Mouse (Mus musculus): Measurements from ENCODE around the gene Naif1. TPM values are rescaled to one million over a fixed set of nuclear protein-coding genes. Genes with fewer than 3 reads are reported as not detected.

The Naif1 gene
- polyA plus RNA-seq (2015; fragmentation: Nextera tagmentation; extraction: Ambion mirVana) = 1.9 and 2.0 TPM in 2 replicates

DNA sequence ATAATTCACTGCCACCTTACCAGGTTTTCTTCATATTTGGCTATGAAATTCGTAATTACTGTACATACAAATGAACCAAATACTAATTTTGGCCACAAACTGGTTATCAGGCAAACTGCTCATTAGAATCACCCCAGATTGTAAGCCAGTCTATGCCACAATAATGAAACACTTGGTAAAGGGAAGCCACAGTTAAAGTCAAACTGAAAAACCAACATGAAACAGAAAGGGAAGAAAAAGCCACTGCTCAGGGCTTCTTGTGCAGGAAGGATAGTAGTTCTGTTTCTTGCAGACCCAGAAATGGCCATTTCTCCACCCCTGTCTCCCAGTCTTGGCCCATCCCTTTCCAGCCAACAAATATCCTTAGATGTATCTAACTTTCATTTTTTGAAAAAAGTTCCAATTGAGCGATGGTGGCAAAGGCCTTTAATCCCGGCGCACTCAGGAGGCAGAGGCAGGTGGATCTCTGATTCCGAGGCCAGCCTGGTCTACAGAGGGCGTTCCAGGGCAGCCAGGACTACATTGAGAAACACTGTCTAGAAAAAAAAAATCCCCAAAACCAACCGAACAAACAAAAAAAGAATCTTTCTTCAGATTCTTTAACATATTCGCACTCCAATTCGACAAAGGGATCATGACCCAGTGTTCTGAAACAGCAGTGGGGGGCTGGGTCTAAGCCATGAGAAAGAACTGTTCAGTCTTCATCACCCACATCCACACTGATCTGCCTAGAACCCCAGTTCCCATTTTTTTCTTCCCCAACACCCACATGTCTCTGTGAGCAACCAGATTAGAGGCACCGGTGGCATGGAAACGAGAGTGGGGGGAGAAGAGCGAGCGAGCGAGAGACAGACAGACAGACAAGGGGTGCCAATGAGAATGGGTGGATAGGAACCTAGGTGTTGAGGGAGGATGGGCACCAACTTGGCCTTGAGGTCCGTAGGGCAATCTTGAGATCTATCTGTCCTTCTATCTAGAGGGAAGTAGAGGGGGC, at the start of gene Naif1:
Gene Naif1, plus strand, starts transcription at position 697 of the 994 bp plus-strand sequence.
- Histone ChIP-seq H3K9ac (ENCODE audit: low read depth, low read length) (peak within 1 kb of the TSS; percentile 92), H3K4me3 (ENCODE audit: low read depth, low read length) (peak within 1 kb of the TSS; percentile 90), H3K27me3 (ENCODE audit: control insufficient read depth, insufficient read depth, low read depth, low read length) (no peaks in the 10 kb centered on the region), H3K4me2 (ENCODE audit: low read depth, low read length) (peak within 1 kb of the TSS; percentile 96), H3K27ac (ENCODE audit: low read length) (peak within 1 kb of the TSS; percentile 88), H3K36me3 (ENCODE audit: control insufficient read depth, insufficient read depth) (no peaks in the 10 kb centered on the region), H3K9me3 (replicated peaks; ENCODE audit: control insufficient read depth, low read length) (no peaks in the 10 kb centered on the region), H3K4me1 (ENCODE audit: control insufficient read depth, low read depth, low read length) (peaks cover 50% of the 10 kb centered on the region)
- WGBS (ENCODE audit: insufficient replicate concordance) = 58% methylated on average over 15 of the region's 15 CpGs
- ATAC-seq (ENCODE audit: low read depth) = no peak

DNA sequence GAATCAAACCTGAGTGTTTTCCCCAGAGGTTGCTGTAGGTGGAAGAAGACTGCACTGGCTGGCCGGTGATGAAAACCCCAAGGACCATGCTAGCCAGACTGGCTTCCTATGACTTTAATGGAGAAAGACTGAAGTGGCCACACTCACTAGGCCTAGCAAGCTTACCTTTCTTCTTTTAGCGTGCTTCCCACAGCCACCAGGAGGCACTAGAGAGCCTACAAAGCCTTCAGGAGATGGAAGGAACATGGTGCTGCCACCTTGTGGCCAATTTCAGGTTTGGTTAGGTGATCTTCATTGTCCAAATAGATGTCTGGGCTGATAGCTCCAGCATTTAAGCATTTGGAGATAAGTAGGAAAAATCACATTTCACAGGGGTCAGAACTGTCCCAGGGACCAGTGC, 45.6 kb upstream of the Naif1 start:
- H3K4me3 ChIP-seq (ENCODE audit: low read depth, low read length) = no peak overlapping the region
- peaks cover 4% of the 10 kb centered on the region for H3K4me1 ChIP-seq (ENCODE audit: control insufficient read depth, low read depth, low read length)
- no peak for ATAC-seq (ENCODE audit: low read depth)
- H3K36me3 ChIP-seq (ENCODE audit: control insufficient read depth, insufficient read depth) = no peaks in the 10 kb centered on the region; the same call in none of the 2 replicates
- WGBS (ENCODE audit: insufficient replicate concordance) = 13% methylated on average over 2 of the region's 2 CpGs
- H3K9me3 ChIP-seq (replicated peaks; ENCODE audit: control insufficient read depth, low read length) = no peaks in the 10 kb centered on the region
- H3K9ac ChIP-seq (ENCODE audit: low read depth, low read length) = no peak overlapping the region
- no peak overlapping the region for H3K4me2 ChIP-seq (ENCODE audit: low read depth, low read length)
- no peaks in the 10 kb centered on the region for H3K27me3 ChIP-seq (ENCODE audit: control insufficient read depth, insufficient read depth, low read depth, low read length)
- H3K27ac ChIP-seq (ENCODE audit: low read length) = no peak overlapping the region

DNA sequence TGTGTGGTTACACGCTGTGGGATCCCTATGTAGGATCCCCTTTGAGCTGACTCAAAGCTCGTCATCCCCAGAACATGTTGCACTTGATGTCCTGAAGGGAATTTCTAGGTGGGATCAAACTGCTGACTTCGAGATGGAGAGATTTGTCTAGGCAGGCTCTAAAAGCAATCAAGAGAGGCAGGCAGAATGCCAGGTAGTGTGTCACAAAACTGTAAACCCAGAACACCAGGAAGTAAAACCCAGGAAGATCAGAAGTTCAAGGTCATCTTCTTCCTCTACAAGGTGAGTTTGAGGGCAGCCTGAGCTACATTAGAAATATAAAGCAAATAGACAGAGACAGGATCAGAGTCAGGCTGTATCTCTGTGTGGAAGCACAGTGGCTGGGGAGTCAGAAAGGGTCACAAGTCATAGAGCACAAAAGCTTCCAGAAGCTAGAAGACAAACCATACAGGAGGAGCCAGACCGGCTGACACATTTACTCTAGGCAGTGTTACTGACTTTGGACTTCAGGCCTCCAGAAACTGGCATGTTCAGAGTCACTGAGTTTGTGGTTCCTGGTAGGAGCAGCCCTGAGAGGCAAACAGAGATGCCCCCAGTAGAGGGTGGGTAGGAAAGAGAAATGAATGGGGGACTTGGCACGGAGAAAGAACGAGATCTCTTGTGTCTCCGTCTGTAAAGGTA, 43.0 kb upstream of the Naif1 start:
- Histone ChIP-seq H3K9ac (ENCODE audit: low read depth, low read length) (no peak overlapping the region), H3K27ac (ENCODE audit: low read length) (no peak overlapping the region), H3K36me3 (ENCODE audit: control insufficient read depth, insufficient read depth) (no peaks in the 10 kb centered on the region; the same call in 1 of the 2 replicates), H3K9me3 (replicated peaks; ENCODE audit: control insufficient read depth, low read length) (no peaks in the 10 kb centered on the region), H3K27me3 (ENCODE audit: control insufficient read depth, insufficient read depth, low read depth, low read length) (no peaks in the 10 kb centered on the region), H3K4me1 (ENCODE audit: control insufficient read depth, low read depth, low read length) (no peaks in the 10 kb centered on the region), H3K4me3 (ENCODE audit: low read depth, low read length) (no peak overlapping the region), H3K4me2 (ENCODE audit: low read depth, low read length) (no peak overlapping the region)
- no peak for ATAC-seq (ENCODE audit: low read depth)
- 67% methylated on average over 7 of the region's 7 CpGs for WGBS (ENCODE audit: insufficient replicate concordance)

DNA sequence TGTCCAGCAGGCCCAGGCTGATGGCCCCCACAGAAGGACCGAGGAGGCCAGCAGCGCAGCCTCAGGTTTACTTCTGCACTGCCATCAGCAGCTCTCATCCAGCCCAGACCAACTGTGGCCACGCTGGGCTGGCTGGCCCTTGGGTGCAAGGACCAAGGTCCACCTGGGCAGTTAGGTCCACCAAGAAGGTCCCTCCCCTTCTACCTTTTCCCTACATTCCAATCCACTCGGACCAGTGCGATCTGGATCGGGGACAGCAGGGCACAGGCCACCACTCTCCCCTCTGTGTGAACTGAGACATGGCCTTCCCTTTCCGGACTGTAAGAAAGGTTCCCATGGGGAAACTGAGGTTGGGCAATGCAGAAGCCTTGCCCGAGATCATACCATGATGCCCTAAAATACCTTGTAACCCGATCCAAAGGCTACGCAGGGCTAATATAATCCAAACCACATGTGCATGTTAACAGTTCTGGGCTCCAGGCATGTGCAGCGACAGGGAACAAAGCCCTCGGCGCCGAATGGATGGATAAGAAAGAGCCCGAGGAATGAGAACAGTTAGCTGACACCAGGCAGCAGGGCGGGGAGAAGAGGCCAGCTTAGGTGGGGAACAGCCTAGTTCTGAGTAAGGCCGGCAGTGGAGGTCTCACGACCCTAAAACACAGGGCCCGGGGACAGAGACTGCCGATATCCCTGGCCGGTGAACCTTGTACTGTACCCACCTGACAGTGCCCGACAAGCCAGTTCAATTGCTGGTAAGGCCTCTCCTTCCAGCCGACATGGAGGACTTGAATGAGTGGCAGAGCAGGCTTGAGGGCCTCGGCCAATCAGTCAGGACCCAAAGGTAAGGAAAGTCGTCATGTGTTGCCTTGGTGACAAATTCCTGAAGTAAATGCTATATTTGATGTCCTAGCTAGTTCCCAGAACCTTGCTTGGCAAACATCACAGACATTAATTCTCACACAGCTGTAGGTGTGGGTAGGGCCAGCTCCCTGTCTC, 41.5 kb upstream of the Naif1 start:
- peak overlapping the region; percentile 39 for H3K27ac ChIP-seq (ENCODE audit: low read length)
- no peaks in the 10 kb centered on the region for H3K9me3 ChIP-seq (replicated peaks; ENCODE audit: control insufficient read depth, low read length)
- WGBS (ENCODE audit: insufficient replicate concordance) = 62% methylated on average over 25 of the region's 25 CpGs
- H3K27me3 ChIP-seq (ENCODE audit: control insufficient read depth, insufficient read depth, low read depth, low read length) = no peaks in the 10 kb centered on the region
- H3K9ac ChIP-seq (ENCODE audit: low read depth, low read length) = no peak overlapping the region
- H3K4me3 ChIP-seq (ENCODE audit: low read depth, low read length) = no peak overlapping the region
- no peak overlapping the region for H3K4me2 ChIP-seq (ENCODE audit: low read depth, low read length)
- no peaks in the 10 kb centered on the region for H3K36me3 ChIP-seq (ENCODE audit: control insufficient read depth, insufficient read depth)
- H3K4me1 ChIP-seq (ENCODE audit: control insufficient read depth, low read depth, low read length) = peaks cover 7% of the 10 kb centered on the region
- peak; percentile 84 for ATAC-seq (ENCODE audit: low read depth)

DNA sequence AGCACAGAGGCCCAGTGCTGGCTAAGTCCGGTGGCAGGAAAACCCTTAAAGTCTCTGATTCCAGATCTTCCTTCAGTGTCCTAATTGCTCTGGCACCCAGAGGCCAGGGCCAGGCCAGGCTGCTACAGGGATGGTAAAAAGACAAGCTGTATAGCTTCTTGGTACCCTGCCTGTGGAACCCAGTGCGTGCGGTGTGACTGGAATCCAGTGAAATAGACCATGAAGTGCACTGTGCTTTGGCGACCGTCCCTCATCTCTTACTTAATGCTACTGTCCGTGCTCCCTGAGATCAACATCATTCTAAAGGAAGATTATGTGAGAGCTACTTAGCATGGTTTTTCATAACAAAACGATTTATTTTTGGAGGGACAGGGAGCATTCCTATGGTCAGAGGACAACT, 38.9 kb upstream of the Naif1 start:
- Histone ChIP-seq H3K4me3 (ENCODE audit: low read depth, low read length) (no peak overlapping the region), H3K9me3 (replicated peaks; ENCODE audit: control insufficient read depth, low read length) (no peaks in the 10 kb centered on the region), H3K27ac (ENCODE audit: low read length) (no peak overlapping the region), H3K9ac (ENCODE audit: low read depth, low read length) (no peak overlapping the region), H3K4me2 (ENCODE audit: low read depth, low read length) (no peak overlapping the region), H3K27me3 (ENCODE audit: control insufficient read depth, insufficient read depth, low read depth, low read length) (no peaks in the 10 kb centered on the region), H3K36me3 (ENCODE audit: control insufficient read depth, insufficient read depth) (peaks cover 13% of the 10 kb centered on the region), H3K4me1 (ENCODE audit: control insufficient read depth, low read depth, low read length) (peaks cover 7% of the 10 kb centered on the region)
- no peak for ATAC-seq (ENCODE audit: low read depth)
- 73% methylated on average over 7 of the region's 7 CpGs for WGBS (ENCODE audit: insufficient replicate concordance)

DNA sequence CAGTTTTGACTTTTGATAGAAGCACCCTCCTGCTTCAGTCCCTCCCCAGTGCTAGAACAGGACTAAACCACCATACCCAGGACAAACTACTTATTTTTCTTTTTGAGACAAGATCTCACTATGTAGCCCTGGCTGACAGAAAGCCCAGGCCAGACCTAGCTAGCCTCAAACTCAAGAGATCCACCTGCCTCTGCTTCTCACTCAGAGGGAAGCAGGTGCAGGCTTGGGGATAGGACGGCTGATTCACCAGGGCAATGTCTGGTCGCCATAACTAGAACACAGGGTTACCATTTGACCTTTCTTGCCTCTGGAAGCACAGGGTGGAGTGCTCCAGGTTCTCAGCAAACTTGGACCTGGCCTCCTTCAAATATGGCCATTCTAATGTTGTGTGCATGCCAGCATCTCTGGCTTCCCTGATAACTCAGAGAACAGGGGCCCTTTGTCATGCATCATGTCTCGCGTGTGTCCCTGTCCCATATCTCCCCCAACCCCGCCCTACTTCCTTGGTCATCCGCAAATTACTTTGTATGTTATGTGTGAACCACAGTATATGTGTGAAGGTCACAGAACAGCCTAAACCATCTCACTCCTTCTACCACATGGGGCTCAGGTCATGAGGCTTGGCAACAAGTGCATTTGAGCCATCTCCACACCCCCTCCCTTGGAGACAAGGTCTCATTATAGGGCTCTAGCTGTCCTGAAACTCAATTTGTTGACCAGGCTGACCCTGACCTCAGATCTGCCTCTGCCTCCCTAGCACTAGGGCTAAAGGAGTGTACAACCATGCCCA, 37.3 kb upstream of the Naif1 start:
- no peak overlapping the region for H3K27ac ChIP-seq (ENCODE audit: low read length)
- peak; percentile 7; the same call in 1 of the 2 replicates for ATAC-seq (ENCODE audit: low read depth)

DNA sequence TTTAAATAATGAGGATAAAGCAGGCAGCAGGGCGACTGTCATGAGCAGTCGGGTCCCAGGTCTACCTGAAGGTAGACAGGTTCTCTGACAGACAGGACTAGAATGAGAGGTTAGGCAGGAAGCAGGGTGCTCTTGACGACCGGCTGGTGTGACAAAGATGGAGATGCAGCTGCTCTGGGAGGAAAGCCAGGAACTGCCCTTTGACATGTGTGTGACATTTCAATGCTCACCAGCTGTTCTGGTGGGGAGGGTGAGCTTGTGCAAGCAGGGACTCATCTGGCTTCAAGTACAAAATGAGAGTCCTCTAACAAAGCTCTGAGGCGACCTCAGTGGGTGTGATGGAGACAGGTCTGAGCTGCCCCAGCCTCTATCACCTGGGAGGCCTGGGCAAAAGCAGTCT, 36.3 kb upstream of the Naif1 start:
- Histone ChIP-seq H3K9me3 (replicated peaks; ENCODE audit: control insufficient read depth, low read length) (no peaks in the 10 kb centered on the region), H3K27ac (ENCODE audit: low read length) (no peak overlapping the region), H3K36me3 (ENCODE audit: control insufficient read depth, insufficient read depth) (peaks cover 23% of the 10 kb centered on the region), H3K27me3 (ENCODE audit: control insufficient read depth, insufficient read depth, low read depth, low read length) (no peaks in the 10 kb centered on the region), H3K9ac (ENCODE audit: low read depth, low read length) (no peak overlapping the region), H3K4me3 (ENCODE audit: low read depth, low read length) (no peak overlapping the region), H3K4me2 (ENCODE audit: low read depth, low read length) (no peak overlapping the region), H3K4me1 (ENCODE audit: control insufficient read depth, low read depth, low read length) (peaks cover 9% of the 10 kb centered on the region)
- WGBS (ENCODE audit: insufficient replicate concordance) = 66% methylated on average over 5 of the region's 5 CpGs
- no peak for ATAC-seq (ENCODE audit: low read depth)

More for the DNA sequence above, 37.3 kb upstream of the Naif1 start:
- 57% methylated on average over 6 of the region's 6 CpGs for WGBS (ENCODE audit: insufficient replicate concordance)
- H3K4me1 ChIP-seq (ENCODE audit: control insufficient read depth, low read depth, low read length) = peaks cover 7% of the 10 kb centered on the region
- peaks cover 23% of the 10 kb centered on the region for H3K36me3 ChIP-seq (ENCODE audit: control insufficient read depth, insufficient read depth)
- no peak overlapping the region for H3K4me2 ChIP-seq (ENCODE audit: low read depth, low read length)
- no peaks in the 10 kb centered on the region for H3K9me3 ChIP-seq (replicated peaks; ENCODE audit: control insufficient read depth, low read length)
- no peak overlapping the region for H3K4me3 ChIP-seq (ENCODE audit: low read depth, low read length)
- no peaks in the 10 kb centered on the region for H3K27me3 ChIP-seq (ENCODE audit: control insufficient read depth, insufficient read depth, low read depth, low read length)
- no peak overlapping the region for H3K9ac ChIP-seq (ENCODE audit: low read depth, low read length)

DNA sequence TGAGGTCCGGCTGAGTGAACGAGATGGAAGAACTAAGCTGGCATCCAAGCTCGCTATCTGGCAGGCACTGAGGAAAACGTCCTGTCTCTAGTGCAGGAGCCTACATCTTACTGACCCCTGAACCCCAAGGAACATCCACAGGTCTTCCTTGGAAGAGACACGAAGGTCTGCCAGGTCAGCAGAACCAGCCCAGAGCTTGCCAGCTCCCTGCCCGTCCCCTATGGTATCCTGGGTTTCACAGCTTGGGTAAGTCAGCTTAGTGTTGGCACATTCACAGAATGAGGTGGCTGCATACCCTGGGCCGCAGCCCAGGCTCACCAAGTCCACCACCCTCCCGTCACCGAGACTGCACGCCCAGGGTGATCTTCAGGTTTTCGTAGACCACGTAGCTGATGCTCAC, 34.5 kb upstream of the Naif1 start:
- Histone ChIP-seq H3K27ac (ENCODE audit: low read length) (no peak overlapping the region), H3K4me1 (ENCODE audit: control insufficient read depth, low read depth, low read length) (peaks cover 10% of the 10 kb centered on the region), H3K27me3 (ENCODE audit: control insufficient read depth, insufficient read depth, low read depth, low read length) (no peaks in the 10 kb centered on the region), H3K4me3 (ENCODE audit: low read depth, low read length) (no peak overlapping the region), H3K9me3 (replicated peaks; ENCODE audit: control insufficient read depth, low read length) (no peaks in the 10 kb centered on the region), H3K4me2 (ENCODE audit: low read depth, low read length) (no peak overlapping the region), H3K36me3 (ENCODE audit: control insufficient read depth, insufficient read depth) (peaks cover 26% of the 10 kb centered on the region), H3K9ac (ENCODE audit: low read depth, low read length) (no peak overlapping the region)
- WGBS (ENCODE audit: insufficient replicate concordance) = 88% methylated on average over 12 of the region's 12 CpGs
- no peak for ATAC-seq (ENCODE audit: low read depth)

Measured in liver, embryonic 16.5 days (tissue).